Mouse (Mus musculus) inflammation-experienced regulatory T-cells, adult 16 weeks (primary cell): Measurements from ENCODE around the gene Gm21882. TPM values are rescaled to one million over a fixed set of nuclear protein-coding genes. Genes with fewer than 3 reads are reported as not detected.

Experiments used
- polyA plus RNA-seq: library from polyadenylated mRNA; unstranded; fragments of 100-300 nt; shearing (Covaris generic); gene quantifications from one replicate; pipeline ENCODE4 v1.2.1, GENCODE M21; 2017

The Gm21882 gene
- polyA plus RNA-seq: not detected

GRCm38 (mm10) chrY:40381423-40381822 lies at the start of gene Gm21882:
Gene Gm21882, minus strand, starts transcription at chrY:40381523.

Other genes starting within 250 kb of the Gm21882 start
- gene Gm21865, start 64.6 kb downstream of the Gm21882 start, polyA plus RNA-seq: not detected